Comparison of ENCODE assay signal across 10 mouse cellular contexts in the genomic region with DNA sequence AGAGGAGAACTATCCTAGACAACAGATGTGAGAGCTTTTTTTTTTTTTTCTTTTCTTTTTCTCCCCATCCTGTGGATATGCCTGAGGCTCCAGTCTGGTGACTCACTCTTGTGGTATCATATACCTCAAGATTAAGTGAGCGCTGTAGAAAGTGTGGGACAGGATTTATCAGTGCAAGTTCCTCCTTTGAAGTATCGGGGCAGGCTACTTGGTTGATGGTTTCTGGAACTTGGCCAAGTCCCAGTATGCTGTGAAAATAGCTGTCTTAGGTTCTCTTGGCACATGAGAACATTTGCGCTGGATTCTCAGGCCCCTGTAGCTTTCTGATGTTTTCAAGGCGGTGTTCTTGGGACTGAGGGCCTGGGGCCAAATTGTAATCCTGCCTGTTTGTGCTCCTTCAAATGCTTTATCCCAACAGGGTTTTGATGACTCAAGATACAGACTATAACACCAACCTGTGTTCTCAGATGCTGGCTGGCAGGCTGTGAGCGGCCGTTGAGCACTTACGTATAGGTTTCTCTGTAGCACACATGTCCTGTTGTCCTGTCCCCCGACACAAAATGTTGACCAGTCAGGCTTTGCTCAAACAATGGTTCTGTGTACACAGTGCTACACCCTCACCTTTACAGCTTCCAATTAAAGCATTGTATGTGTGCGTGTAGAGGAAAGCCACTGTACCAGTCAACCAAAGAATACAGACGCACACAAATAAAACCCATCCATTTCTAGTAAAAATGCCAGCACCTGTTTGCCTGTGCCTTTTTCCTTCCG.
DNase-seq lines count a peak whose midpoint lies in the region; ATAC-seq and TF ChIP-seq lines count a peak whose summit lies in the region.
"Had no signal": no experiment of that assay in that cellular context is flagged by ENCODE, and none has a peak within 500 bp of the region (broad histone marks: within the 10 kb centered on the region; RNA-seq: fewer than 3 reads in every experiment).

No protein-coding gene starts in this region.

- 0 out of 2 replicates have a peak overlapping the region, but pooled peaks have one; percentile 9 for H3K27ac ChIP-seq in forebrain, embryonic 14.5 days (ENCODE audit: low read depth, low read length)
- H3K27ac ChIP-seq in forebrain, postnatal 0 days (ENCODE audit: low read depth, low read length) = no peak overlapping the region
- H3K27ac ChIP-seq in liver, embryonic 11.5 days (ENCODE audit: low read depth, low read length) = no peak overlapping the region

- no peak overlapping the region for H3K9ac ChIP-seq in forebrain, embryonic 14.5 days (ENCODE audit: low read length)
- H3K9ac ChIP-seq in forebrain, postnatal 0 days = no peak overlapping the region
- H3K9ac ChIP-seq in liver, embryonic 11.5 days (ENCODE audit: low read depth, low read length) = no peak overlapping the region
- H3K9ac ChIP-seq: liver, postnatal 0 days had no signal

- H3K36me3 ChIP-seq in forebrain, embryonic 14.5 days (ENCODE audit: control insufficient read depth, insufficient read depth, low read length) = no peaks in the 10 kb centered on the region
- H3K36me3 ChIP-seq in forebrain, postnatal 0 days (ENCODE audit: insufficient read depth) = no peaks in the 10 kb centered on the region
- no peaks in the 10 kb centered on the region for H3K36me3 ChIP-seq in liver, embryonic 11.5 days (ENCODE audit: control insufficient read depth, insufficient read depth, low read length)

- no peak for TF ChIP-seq CTCF in forebrain, postnatal 0 days (IDR thresholded peaks at IDR 0.05; ENCODE audit: low read depth)

- no peak for ATAC-seq in forebrain, embryonic 14.5 days
- ATAC-seq in forebrain, postnatal 0 days = no peak
- ATAC-seq in liver, embryonic 11.5 days (replicated peaks; ENCODE audit: low FRiP score) = no peak
- peak; percentile 96 for ATAC-seq in granulocyte monocyte progenitor cell, adult 5-6 weeks (replicated peaks; ENCODE audit: poor library complexity, severe bottlenecking)
- ATAC-seq in CD4-positive, CD25-positive, alpha-beta regulatory T cell, adult 4 months = no peak
- ATAC-seq: liver, postnatal 0 days had no signal

- H3K9me3 ChIP-seq in forebrain, embryonic 14.5 days (replicated peaks; ENCODE audit: control insufficient read depth, low read length) = no peaks in the 10 kb centered on the region
- H3K9me3 ChIP-seq in forebrain, postnatal 0 days (ENCODE audit: low read length) = no peaks in the 10 kb centered on the region
- H3K9me3 ChIP-seq in liver, embryonic 11.5 days (ENCODE audit: control insufficient read depth, low read length) = no peaks in the 10 kb centered on the region

- H3K4me2 ChIP-seq in forebrain, embryonic 14.5 days (ENCODE audit: low read length) = no peak overlapping the region
- H3K4me2 ChIP-seq in forebrain, postnatal 0 days (ENCODE audit: low read depth) = no peak overlapping the region
- no peak overlapping the region for H3K4me2 ChIP-seq in liver, embryonic 11.5 days

- WGBS in forebrain, embryonic 14.5 days = 60% methylated on average over 11 of the region's 11 CpGs
- 58% methylated on average over 11 of the region's 11 CpGs for WGBS in forebrain, postnatal 0 days
- 70% methylated on average over 11 of the region's 11 CpGs for WGBS in liver, embryonic 11.5 days

- no peak overlapping the region for H3K4me3 ChIP-seq in forebrain, embryonic 14.5 days (ENCODE audit: low read depth, low read length)
- H3K4me3 ChIP-seq in forebrain, postnatal 0 days (ENCODE audit: low read depth, low read length) = no peak overlapping the region
- H3K4me3 ChIP-seq in liver, embryonic 11.5 days (ENCODE audit: low read depth, low read length) = no peak overlapping the region

- peaks cover 12% of the 10 kb centered on the region; the same call in 1 of the 2 replicates for H3K4me1 ChIP-seq in forebrain, embryonic 14.5 days (ENCODE audit: control insufficient read depth, insufficient read depth, low read length)
- peaks cover 12% of the 10 kb centered on the region for H3K4me1 ChIP-seq in forebrain, postnatal 0 days (ENCODE audit: insufficient read depth)
- H3K4me1 ChIP-seq in liver, embryonic 11.5 days (replicated peaks; ENCODE audit: control insufficient read depth, insufficient read depth, low read length) = no peaks in the 10 kb centered on the region

- DNase-seq in forebrain, embryonic 14.5 days (ENCODE audit: low spot score) = peak; percentile 74
- no peak for DNase-seq in forebrain, postnatal 0 days
- peak; percentile 21 for DNase-seq in liver
- DNase-seq in liver, embryonic 11.5 days (ENCODE audit: low spot score) = no peak
- peak; percentile 45 for DNase-seq in naive thymus-derived CD4-positive, alpha-beta T cell, adult 2 months (ENCODE audit: low read depth)
- DNase-seq in layer of hippocampus, postnatal 36 days = no peak
- DNase-seq: liver, postnatal 0 days; right cerebral cortex, postnatal 25 days had no signal

- H3K27me3 ChIP-seq in forebrain, embryonic 14.5 days (replicated peaks; ENCODE audit: control insufficient read depth, insufficient read depth, low read length) = no peaks in the 10 kb centered on the region
- no peaks in the 10 kb centered on the region for H3K27me3 ChIP-seq in forebrain, postnatal 0 days (ENCODE audit: insufficient read depth, low read length)
- no peaks in the 10 kb centered on the region for H3K27me3 ChIP-seq in liver, embryonic 11.5 days (replicated peaks; ENCODE audit: control insufficient read depth, insufficient read depth, low read length)

Comparison
In these comparisons a context has a peak if more than half of its experiments do, and no peak if none do; other contexts are left out.
1. DNase-seq: peak in forebrain, embryonic 14.5 days (single experiment), liver (single experiment) and naive thymus-derived CD4-positive, alpha-beta T cell, adult 2 months (single experiment); none in forebrain, postnatal 0 days (single experiment), liver, embryonic 11.5 days (single experiment) and layer of hippocampus, postnatal 36 days (0 of 2).